Mouse (Mus musculus): ENCODE data around the gene Bptf. TPM values are rescaled to one million over a fixed set of nuclear protein-coding genes. Genes with fewer than 3 reads are reported as not detected.
"Not testable (repeated sequence)": the region's sequence is repeated elsewhere in the genome, so short reads cannot be mapped to it uniquely, and the experiment has no call there.

Bptf gene
- polyA plus RNA-seq, 1 experiment from 2014 or later, result 31.1 TPM

DNA sequence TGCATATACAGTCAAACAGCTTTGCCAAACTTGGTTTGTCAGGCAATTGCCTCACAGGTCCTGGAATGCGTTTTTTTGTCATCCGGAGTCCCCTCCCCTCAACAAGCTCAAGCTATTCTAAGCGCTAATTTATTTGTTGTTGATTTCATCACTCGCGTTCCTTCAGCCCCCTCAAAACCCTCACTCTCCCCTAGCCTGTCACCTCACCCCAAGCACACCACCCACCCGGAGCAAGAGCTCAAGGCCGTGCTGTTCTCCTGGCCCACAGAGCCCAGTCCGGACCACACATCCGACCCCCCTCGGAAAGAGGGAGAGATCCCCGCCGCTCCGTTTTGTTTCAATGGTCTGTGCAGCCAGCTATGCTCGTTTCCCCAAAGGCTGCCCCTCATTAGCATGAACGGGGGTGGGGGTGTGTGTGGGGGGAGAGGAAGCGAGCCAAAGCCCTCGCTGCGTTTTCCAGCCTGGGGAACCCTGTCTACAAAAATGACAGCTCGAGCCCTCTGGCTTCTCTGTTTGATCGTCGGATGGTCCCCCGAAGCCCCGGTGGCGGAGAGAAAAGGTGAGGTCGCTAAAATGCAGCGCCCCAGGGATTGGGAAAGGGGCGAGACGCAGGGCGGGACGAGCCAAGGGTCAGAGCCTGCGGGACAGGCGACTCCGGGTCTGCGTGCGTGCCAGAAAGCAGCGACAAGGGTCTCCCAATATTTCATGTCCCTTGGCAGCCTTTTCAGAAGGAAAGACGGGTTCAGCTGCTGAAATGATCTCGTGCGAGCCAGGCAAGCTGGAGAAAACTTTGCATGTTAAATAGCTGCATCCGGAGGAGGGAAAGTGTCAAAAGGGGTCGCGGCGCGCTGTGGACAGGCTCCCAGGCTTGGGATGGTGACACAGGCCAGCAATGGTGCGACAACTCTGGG is 106.3 kb downstream of the Bptf start, which contains the start of gene 1810010H24Rik:
Gene 1810010H24Rik, plus strand, starts transcription at position 271 of the 911 bp plus-strand sequence.
- Histone ChIP-seq H3K36me3 (no peaks in the 10 kb centered on the region), H3K27me3 (peaks cover 7% of the 10 kb centered on the region; the same call in 1 of the 2 replicates), H3K4me1 (peaks cover 34% of the 10 kb centered on the region), H3K27ac (no peak within 1 kb of the TSS), H3K4me2 (peak within 1 kb of the TSS; percentile 86), H3K9ac (peak within 1 kb of the TSS; percentile 42), H3K4me3 (peak within 1 kb of the TSS; percentile 47), H3K9me3 (no peaks in the 10 kb centered on the region)
- under 1% methylated on average over 45 of the region's 45 CpGs for WGBS
- ATAC-seq (ENCODE audit: insufficient number of reproducible peaks, low FRiP score, low TSS enrichment, low read depth), result no peak

DNA sequence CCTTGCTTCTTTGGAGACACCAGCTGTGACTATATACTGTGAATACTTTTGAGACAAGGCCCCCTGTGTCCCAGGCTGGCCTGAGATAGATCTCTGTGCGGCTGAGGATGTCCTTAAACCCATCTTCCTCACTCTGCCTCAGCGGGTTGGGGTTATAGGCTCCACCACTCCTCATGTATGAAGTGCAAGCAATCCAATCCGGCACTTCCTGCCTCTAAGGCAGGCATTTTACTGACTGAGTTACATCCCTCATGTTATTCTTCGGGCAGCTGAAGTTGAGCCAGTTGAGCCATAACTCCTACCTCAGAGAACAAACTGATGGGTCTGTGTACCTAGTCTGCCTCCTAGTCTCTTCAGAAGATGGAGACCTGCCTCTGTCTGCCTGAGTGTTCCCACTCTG is 107.5 kb downstream of the Bptf start:
- ATAC-seq (ENCODE audit: insufficient number of reproducible peaks, low FRiP score, low TSS enrichment, low read depth), result no peak
- Histone ChIP-seq H3K4me3 (no peak overlapping the region), H3K4me1 (peaks cover 32% of the 10 kb centered on the region), H3K27me3 (peaks cover 7% of the 10 kb centered on the region; the same call in 1 of the 2 replicates), H3K27ac (no peak overlapping the region), H3K4me2 (no peak overlapping the region), H3K36me3 (no peaks in the 10 kb centered on the region), H3K9ac (no peak overlapping the region), H3K9me3 (no peaks in the 10 kb centered on the region)
- 44% methylated on average over 4 of the region's 4 CpGs for WGBS

DNA sequence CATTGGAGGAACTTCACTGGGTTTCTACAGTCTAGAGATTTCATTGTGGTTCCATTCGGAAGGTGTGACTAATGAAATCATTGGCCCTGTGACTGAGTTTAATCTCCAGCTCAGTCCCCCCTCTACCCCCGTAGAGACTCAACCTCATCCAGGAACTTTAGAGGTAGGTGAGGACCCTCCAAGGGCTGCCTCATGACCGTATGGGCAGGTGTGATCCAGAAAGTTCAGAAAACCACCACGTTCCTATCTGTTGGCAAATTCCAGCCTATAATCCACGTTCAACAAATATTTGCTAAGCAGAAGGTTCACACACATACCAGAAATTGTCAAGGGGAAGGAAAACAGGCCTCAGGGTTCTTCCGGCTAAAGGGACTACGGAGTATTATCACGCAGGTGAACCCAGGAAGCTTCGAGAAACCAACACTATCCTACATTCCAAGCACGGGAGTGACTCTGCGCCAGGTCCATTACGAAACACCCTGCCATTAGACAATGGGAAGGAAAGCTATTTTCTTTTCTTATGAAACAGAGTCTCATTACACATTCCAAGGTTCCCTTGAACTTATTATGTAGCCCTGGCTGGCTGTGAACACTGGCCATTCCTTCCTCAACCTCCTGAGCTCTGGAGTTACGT is 109.8 kb downstream of the Bptf start:
- no peak overlapping the region for H3K27ac ChIP-seq
- peaks cover 7% of the 10 kb centered on the region; the same call in 1 of the 2 replicates for H3K27me3 ChIP-seq
- no peak overlapping the region for H3K9ac ChIP-seq
- H3K9me3 ChIP-seq, result no peaks in the 10 kb centered on the region
- H3K4me3 ChIP-seq, result no peak overlapping the region
- no peaks in the 10 kb centered on the region for H3K36me3 ChIP-seq
- H3K4me2 ChIP-seq, result no peak overlapping the region
- WGBS, result 76% methylated on average over 13 of the region's 13 CpGs
- no peak for ATAC-seq (ENCODE audit: insufficient number of reproducible peaks, low FRiP score, low TSS enrichment, low read depth)
- peaks cover 27% of the 10 kb centered on the region for H3K4me1 ChIP-seq

DNA sequence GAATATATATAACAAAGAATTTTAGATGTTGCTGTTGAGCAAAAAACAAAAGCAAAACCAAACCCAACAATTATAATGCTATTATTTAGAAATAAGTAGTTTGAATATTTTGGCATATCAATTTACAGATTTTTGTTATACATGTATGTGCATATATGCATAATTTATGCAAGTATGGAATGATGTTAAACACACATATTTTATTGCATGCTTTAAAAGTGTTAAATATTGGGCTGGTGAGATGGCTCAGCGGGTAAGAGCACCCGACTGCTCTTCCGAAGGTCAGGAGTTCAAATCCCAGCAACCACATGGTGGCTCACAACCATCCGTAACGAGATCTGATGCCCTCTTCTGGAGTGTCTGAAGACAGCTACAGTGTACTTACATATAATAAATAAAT is 112.2 kb downstream of the Bptf start:
- not testable (repeated sequence) for H3K9ac ChIP-seq; H3K9me3 ChIP-seq; H3K4me3 ChIP-seq; H3K27ac ChIP-seq; H3K4me2 ChIP-seq; H3K4me1 ChIP-seq; ATAC-seq (ENCODE audit: insufficient number of reproducible peaks, low FRiP score, low TSS enrichment, low read depth); H3K27me3 ChIP-seq; H3K36me3 ChIP-seq
- WGBS, result 96% methylated on average over 5 of the region's 5 CpGs

DNA sequence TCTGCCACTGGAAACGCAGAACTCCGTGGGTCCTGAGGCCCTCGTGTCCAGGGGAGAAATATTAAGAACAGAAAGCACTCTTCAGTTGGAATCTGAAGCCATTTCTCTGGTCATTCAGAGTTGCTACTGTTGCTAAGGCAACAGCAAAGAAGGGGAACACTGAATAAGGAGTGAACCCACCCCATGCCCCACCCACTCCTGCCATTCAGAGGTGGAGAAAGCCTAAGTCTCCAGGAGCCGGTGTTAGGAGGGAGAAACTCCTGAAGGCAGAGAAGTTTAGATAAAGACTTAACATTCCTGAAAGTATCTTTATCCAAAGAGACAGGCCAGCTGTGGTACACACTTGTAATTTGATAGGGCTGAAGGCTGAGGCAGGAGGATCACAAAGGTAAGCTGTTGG is 112.6 kb downstream of the Bptf start:
- Histone ChIP-seq H3K4me1 (peaks cover 2% of the 10 kb centered on the region; the same call in 1 of the 2 replicates), H3K27ac (no peak overlapping the region), H3K4me3 (no peak overlapping the region), H3K9ac (no peak overlapping the region), H3K36me3 (no peaks in the 10 kb centered on the region), H3K9me3 (no peaks in the 10 kb centered on the region), H3K4me2 (no peak overlapping the region), H3K27me3 (no peaks in the 10 kb centered on the region)
- 77% methylated on average over 4 of the region's 4 CpGs for WGBS
- ATAC-seq (ENCODE audit: insufficient number of reproducible peaks, low FRiP score, low TSS enrichment, low read depth), result no peak

DNA sequence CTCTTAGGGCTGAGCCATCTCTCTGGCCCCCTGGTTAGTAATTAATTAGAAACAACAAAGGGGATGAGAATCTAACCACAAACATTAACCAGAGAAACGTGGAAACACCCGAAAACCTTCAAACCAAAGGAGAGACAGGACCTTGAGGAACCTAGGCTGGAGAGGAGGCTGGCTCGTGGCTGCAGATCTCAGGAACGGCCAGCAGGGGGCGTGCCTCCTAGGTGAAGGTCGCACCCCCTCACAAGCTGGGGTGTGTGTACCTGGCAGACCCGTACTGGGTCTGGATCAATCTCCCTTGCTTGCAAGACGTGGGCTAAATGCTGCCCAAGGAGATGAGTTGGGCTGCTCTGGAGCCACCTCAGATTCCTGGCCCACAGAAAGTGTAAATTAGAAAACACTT is 113.3 kb downstream of the Bptf start:
- Histone ChIP-seq H3K4me1 (no peaks in the 10 kb centered on the region), H3K9me3 (no peaks in the 10 kb centered on the region), H3K27me3 (no peaks in the 10 kb centered on the region), H3K27ac (no peak overlapping the region), H3K4me3 (no peak overlapping the region), H3K36me3 (no peaks in the 10 kb centered on the region), H3K4me2 (no peak overlapping the region), H3K9ac (no peak overlapping the region)
- ATAC-seq (ENCODE audit: insufficient number of reproducible peaks, low FRiP score, low TSS enrichment, low read depth), result no peak
- 27% methylated on average over 8 of the region's 8 CpGs for WGBS

DNA sequence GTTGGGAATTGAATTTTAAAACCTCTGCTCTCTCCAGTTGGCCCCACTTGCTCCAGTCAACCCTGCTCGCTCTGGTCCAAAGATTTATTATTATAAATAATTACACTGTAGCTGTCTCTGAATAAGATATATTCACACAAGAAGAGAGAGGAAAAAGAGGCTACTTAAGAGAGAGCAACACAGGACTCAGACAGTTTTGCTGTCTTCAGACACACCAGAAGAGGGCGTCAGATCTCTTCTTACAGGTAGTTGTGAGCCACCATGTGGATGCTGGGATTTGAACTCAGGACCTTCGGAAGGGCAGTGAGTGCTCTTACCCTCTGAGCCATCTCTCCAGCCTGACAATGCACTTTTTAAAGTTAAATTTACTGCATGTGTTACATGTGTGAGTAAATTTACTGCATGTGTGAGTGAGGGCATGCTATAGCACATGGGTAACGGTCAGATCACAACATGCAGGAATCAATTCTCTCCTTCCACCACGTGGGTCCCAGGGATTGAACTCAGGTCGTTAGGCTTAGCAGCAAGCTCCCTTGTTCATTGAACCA is 114.5 kb downstream of the Bptf start:
- no peak for ATAC-seq (ENCODE audit: insufficient number of reproducible peaks, low FRiP score, low TSS enrichment, low read depth)
- Histone ChIP-seq H3K9ac (no peak overlapping the region), H3K9me3 (no peaks in the 10 kb centered on the region), H3K27ac (no peak overlapping the region), H3K4me3 (no peak overlapping the region), H3K36me3 (no peaks in the 10 kb centered on the region), H3K4me2 (no peak overlapping the region), H3K27me3 (no peaks in the 10 kb centered on the region), H3K4me1 (no peaks in the 10 kb centered on the region)
- WGBS, result 52% methylated on average over 6 of the region's 6 CpGs

DNA sequence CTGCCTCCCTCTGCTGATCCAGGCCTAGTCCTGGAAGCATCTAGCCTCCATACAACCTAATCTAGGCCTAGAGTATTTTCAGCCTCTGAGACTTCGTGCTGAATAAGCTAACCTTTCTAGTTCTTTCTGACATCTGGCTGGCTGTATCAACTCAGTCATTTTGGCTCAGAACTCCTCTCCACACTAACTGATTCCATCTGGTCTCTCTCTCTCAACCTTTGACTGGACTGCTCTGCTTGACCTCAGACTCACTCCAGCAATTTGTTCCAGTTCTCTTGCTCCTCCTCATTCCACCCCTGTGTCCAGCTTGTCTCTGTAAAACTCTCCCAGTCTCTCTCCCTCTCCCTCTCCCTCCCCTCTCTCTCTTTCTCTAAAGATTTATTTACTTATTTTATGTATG is 115.0 kb downstream of the Bptf start:
- Histone ChIP-seq H3K27ac (no peak overlapping the region), H3K4me3 (no peak overlapping the region), H3K27me3 (no peaks in the 10 kb centered on the region), H3K4me2 (no peak overlapping the region), H3K4me1 (peaks cover under 1% of the 10 kb centered on the region; the same call in 1 of the 2 replicates), H3K36me3 (no peaks in the 10 kb centered on the region), H3K9ac (no peak overlapping the region), H3K9me3 (no peaks in the 10 kb centered on the region)
- no peak for ATAC-seq (ENCODE audit: insufficient number of reproducible peaks, low FRiP score, low TSS enrichment, low read depth)
- 28% methylated on average over 1 of the region's 1 CpGs for WGBS

DNA sequence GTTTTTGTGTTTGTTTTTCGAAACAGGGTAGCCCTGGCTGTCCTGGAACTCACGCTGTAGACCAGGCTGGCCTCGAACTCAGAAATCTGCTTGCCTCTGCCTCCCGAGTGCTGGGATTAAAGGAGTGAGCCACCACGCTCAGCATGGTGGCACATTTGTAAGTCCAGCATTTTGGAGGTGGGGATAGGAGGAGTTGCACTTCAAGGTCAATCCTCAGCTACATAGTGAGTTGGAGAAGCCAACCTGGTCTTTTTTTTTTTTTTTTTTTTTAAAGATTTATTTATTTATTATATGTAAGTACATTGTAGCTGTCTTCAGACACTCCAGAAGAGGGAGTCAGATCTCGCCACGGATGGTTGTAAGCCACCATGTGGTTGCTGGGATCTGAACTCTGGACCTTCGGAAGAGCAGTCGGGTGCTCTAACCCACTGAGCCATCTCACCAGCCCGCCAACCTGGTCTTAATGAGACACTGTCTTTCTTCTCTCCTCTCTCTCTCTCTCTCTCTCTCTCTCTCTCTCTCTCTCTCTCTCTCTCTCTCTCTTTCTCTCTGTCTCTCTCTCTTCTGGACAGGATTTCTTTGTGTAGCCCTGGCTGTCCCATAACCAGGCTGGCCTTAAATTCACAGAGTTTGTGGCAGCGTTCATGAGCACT is 116.3 kb downstream of the Bptf start:
- peaks cover 10% of the 10 kb centered on the region for H3K4me1 ChIP-seq
- H3K4me3 ChIP-seq; H3K36me3 ChIP-seq; H3K27ac ChIP-seq; H3K27me3 ChIP-seq; H3K9me3 ChIP-seq; H3K9ac ChIP-seq; H3K4me2 ChIP-seq; ATAC-seq (ENCODE audit: insufficient number of reproducible peaks, low FRiP score, low TSS enrichment, low read depth): not testable (repeated sequence)
- WGBS, result 73% methylated on average over 11 of the region's 11 CpGs

DNA sequence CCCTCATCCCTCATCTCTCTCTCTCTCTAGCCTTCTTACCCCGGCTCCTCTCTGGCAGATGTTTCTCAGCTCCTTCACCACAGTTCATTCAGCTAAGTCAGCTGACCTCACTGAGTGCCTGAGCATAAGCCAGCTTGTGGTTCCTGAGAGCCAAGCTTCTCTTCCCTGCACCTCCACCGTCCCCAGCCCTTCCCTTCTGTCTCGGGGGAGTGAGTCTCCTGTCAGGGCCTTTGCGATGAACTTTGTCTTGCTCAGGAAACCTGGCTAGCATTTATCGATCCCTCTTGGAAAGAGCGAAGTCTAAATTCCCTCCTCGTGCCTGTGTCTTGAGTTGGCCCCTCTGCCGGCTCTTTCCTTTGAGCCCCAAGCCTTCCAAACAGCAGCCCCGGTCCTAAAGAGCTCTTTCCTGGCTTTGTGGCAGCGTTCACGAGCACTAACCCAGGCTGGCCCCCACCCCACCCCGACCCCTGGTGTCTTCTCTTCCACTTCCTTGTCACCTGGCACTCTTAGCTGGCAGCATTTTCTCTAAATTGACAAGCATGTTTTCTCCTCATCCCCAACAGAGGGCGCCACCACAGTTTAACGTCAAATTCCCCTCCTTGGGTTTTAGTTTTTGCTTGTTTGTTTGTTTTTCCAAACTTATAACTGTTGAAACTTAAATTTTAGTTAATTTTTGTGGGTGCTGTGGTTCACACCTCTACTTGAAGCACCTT is 117.2 kb downstream of the Bptf start:
- H3K4me2 ChIP-seq, result no peak overlapping the region
- no peak overlapping the region for H3K4me3 ChIP-seq
- H3K9me3 ChIP-seq, result no peaks in the 10 kb centered on the region
- no peak overlapping the region for H3K9ac ChIP-seq
- no peak for ATAC-seq (ENCODE audit: insufficient number of reproducible peaks, low FRiP score, low TSS enrichment, low read depth)
- 40% methylated on average over 14 of the region's 14 CpGs for WGBS
- no peaks in the 10 kb centered on the region for H3K36me3 ChIP-seq
- H3K27ac ChIP-seq, result no peak overlapping the region
- no peaks in the 10 kb centered on the region for H3K27me3 ChIP-seq
- H3K4me1 ChIP-seq, result peaks cover 10% of the 10 kb centered on the region

DNA sequence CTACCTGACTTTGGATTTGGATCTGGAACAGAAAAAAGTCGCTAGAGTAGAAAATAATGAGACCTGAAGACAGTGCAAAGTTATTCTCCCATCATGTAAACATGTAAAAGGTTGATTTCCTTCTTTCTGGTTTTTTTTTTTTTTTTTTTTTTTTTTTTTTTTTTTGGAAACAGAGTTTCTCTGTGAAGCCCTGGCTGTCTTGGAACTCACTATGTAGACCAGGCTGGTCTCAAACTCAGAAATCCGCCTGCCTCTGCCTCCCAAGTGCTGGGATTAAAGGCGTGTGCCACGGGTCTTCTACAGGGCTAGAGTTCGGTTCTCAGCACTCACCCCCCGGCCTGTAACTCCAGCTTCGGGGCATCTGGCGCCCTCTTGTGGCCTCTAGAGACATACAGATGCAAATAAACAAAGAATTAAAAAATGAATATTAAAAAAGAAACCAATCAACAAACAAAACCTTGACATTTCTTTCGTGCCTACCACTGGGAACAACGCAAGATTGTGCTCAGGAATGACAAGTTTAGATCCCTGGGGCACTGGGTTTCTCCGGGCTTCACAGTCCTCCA is 117.8 kb downstream of the Bptf start:
- Histone ChIP-seq H3K27ac (no peak overlapping the region), H3K36me3 (no peaks in the 10 kb centered on the region), H3K4me3 (no peak overlapping the region), H3K4me1 (peaks cover 10% of the 10 kb centered on the region), H3K27me3 (no peaks in the 10 kb centered on the region), H3K9me3 (no peaks in the 10 kb centered on the region), H3K9ac (no peak overlapping the region), H3K4me2 (no peak overlapping the region)
- WGBS, result 78% methylated on average over 11 of the region's 11 CpGs
- no peak for ATAC-seq (ENCODE audit: insufficient number of reproducible peaks, low FRiP score, low TSS enrichment, low read depth)

Measured in limb, embryonic 15.5 days (tissue).